Comparison of ENCODE assay signal across 21 mouse cellular contexts in genomic region chr1:191472551-191472950, GRCm38 (mm10).
"Had no signal": no experiment of that assay in that cellular context is flagged by ENCODE, and none has a peak within 500 bp of the region (broad histone marks: within the 10 kb centered on the region; RNA-seq: fewer than 3 reads in every experiment).

No protein-coding gene starts in this region.

- H3K4me3 ChIP-seq: layer of hippocampus, adult 2 months; limb, embryonic 10.5 days; limb, embryonic 13.5 days; midbrain, embryonic 10.5 days; midbrain, embryonic 13.5 days; stomach, embryonic 15.5 days had no signal

- DNase-seq: kidney, postnatal 25 days; layer of hippocampus, adult 9-11 months; liver; liver, postnatal 0 days; lung, embryonic 14.5 days; right cerebral cortex, adult 18-20 months; right cerebral cortex, postnatal 14 days; right cerebral cortex, postnatal 4 days; spleen, adult 18-20 months; thymus, postnatal 25 days had no signal

- H3K27me3 ChIP-seq: limb, embryonic 13.5 days; midbrain, embryonic 13.5 days; stomach, embryonic 15.5 days had no signal

- H3K9me3 ChIP-seq: limb, embryonic 10.5 days; limb, embryonic 13.5 days; midbrain, embryonic 10.5 days; midbrain, embryonic 13.5 days; stomach, embryonic 15.5 days had no signal

- ATAC-seq: liver, postnatal 0 days; lung, postnatal 0 days; midbrain, embryonic 13.5 days; midbrain, embryonic 16.5 days had no signal

- H3K9ac ChIP-seq: limb, embryonic 13.5 days; liver, embryonic 14.5 days; liver, postnatal 0 days; lung, embryonic 14.5 days; midbrain, embryonic 13.5 days; stomach, embryonic 15.5 days had no signal

- H3K27ac ChIP-seq: kidney, postnatal 0 days; limb, embryonic 10.5 days; limb, embryonic 13.5 days; liver, embryonic 14.5 days; macrophage; midbrain, embryonic 10.5 days; midbrain, embryonic 13.5 days; stomach, embryonic 15.5 days had no signal

- H3K36me3 ChIP-seq: limb, embryonic 10.5 days; limb, embryonic 13.5 days; midbrain, embryonic 10.5 days; midbrain, embryonic 13.5 days; stomach, embryonic 15.5 days had no signal

- H3K4me2 ChIP-seq: limb, embryonic 13.5 days; lung, embryonic 14.5 days; midbrain, embryonic 13.5 days; stomach, embryonic 15.5 days had no signal
